Mouse (Mus musculus) lung, adult 10 weeks (tissue): ENCODE measurements around the gene Cd55b. TPM values are rescaled to one million over a fixed set of nuclear protein-coding genes. Genes with fewer than 3 reads are reported as not detected.

Experiments used
- polyA plus RNA-seq: library from polyadenylated mRNA; stranded (reverse); fragments of 350-450 nt; fragmentation: Illumina TruSeq; extraction: RNeasy Lipid Tissue Mini Kit (QIAGEN cat#74804); gene quantifications from one replicate; pipeline ENCODE4 v1.2.3, GENCODE M21; 2014; ENCODE audit warnings: low read depth, low replicate concordance; ENCODE audit not compliant: insufficient read depth

The Cd55b gene
- polyA plus RNA-seq, result 0.97 TPM

GRCm38 (mm10) chr1:130422664-130423111, at the start of gene Cd55b:
Gene Cd55b, minus strand, starts transcription at chr1:130423009.

DNA sequence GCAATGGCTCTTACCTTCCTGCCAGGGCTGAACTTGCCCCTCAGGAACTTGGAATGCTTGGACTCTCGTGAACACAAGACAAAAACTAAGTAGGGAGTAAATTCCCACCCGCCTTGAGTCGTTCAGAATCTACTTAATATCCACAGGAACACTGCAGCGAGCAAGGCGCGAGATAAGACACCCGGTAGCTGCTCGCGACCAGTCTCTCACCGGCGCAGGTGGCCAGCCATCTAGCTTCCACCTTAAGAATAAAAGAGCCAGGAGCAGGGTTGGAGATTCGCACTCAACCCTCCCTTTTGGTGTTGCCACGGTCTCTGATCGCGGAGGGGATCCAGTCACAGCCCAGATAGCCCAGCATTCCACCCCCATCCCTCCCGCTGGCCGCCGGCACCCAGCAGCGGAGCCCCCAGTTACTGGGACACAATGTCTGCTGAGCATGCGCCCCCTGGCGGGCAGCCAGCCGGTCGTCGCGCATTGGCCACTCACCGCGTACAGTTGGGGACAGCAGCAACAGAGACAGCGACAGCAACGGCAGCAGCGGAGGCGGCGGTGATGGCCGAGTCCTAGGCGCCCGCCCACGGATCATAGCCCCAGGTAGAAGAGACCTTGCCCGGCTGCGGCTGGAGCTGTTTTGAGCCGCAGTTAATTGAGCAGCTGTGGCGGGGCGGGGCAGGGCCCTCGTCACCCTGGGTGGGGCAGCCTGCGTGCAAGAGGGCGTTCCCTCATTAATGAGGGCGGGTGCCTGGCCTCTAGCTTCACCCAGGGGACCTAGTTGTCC, 39.5 kb upstream of the Cd55b start, which contains the start of gene Cd55:
TSS of gene Cd55 (minus strand) at position 661 of the 778 bp plus-strand sequence.

Other genes starting within 250 kb of the Cd55b start
- 60.8 TPM for gene Cd55, start 39.7 kb upstream of the Cd55b start, polyA plus RNA-seq
- not detected for gene Zp3r, start 206.6 kb upstream of the Cd55b start, polyA plus RNA-seq
- 0.18 TPM for gene C4bp, start 238.6 kb upstream of the Cd55b start, polyA plus RNA-seq